Mouse (Mus musculus) CH12.LX (cell line): ENCODE measurements around the gene Camk2b. TPM values are rescaled to one million over a fixed set of nuclear protein-coding genes. Genes with fewer than 3 reads are reported as not detected.
"Not testable (repeated sequence)": the region's sequence is repeated elsewhere in the genome, so short reads cannot be mapped to it uniquely, and the experiment has no call there.

Experiments used
- DNase-seq: peaks from one replicate; pipeline ENCODE4 v3.0.0-alpha.2; 2013; ENCODE audit errors: extremely low read depth
- H3K27ac ChIP-seq: 2 replicates; pipeline ENCODE4 v1.5.1; 2012; ENCODE audit warnings: low read depth, mild to moderate bottlenecking, control low read depth, moderate library complexity; ENCODE audit not compliant: insufficient read depth
- H3K27me3 ChIP-seq: replicated peaks from 2 replicates; pipeline ENCODE3; 2012; ENCODE audit warnings: inconsistent platforms
- H3K36me3 ChIP-seq, 2 experiments: replicated peaks in 1 of 2; 2 replicates each; pipeline versions ENCODE3 to v1.6.1; 2012; ENCODE audit warnings: inconsistent platforms in 1 of 2, low read length in 1 of 2, mild to moderate bottlenecking in 1 of 2, mixed read lengths in 1 of 2, moderate library complexity in 1 of 2; ENCODE audit not compliant: control insufficient read depth in 1 of 2, insufficient read depth in 1 of 2
- H3K4me1 ChIP-seq, 2 experiments: 2 replicates each; pipeline ENCODE4 v1.6.1; 2012; ENCODE audit warnings: inconsistent platforms in 1 of 2, moderate library complexity in 1 of 2; ENCODE audit not compliant: insufficient read depth in 2 of 2, control insufficient read depth in 1 of 2
- H3K4me2 ChIP-seq: 2 replicates; pipeline ENCODE4 v1.6.1; 2012; ENCODE audit warnings: low read depth, mild to moderate bottlenecking, control low read depth; ENCODE audit not compliant: poor library complexity, insufficient read depth, severe bottlenecking
- H3K4me3 ChIP-seq, 3 experiments: fragments of 150-350 bp in 1 of 3; sonication (generic) in 1 of 3; replicated peaks in 1 of 3; 2 replicates each; pipeline versions ENCODE3 to v1.5.1; 2011 to 2012; ENCODE audit warnings: low read depth in 2 of 3, low read length in 2 of 3, mild to moderate bottlenecking in 2 of 3, moderate library complexity in 2 of 3, control low read depth in 1 of 3, improper control_type of control experiment in 1 of 3, inconsistent platforms in 1 of 3, mixed read lengths in 1 of 3; ENCODE audit not compliant: poor library complexity in 1 of 3
- H3K79me2 ChIP-seq: replicated peaks from 2 replicates; pipeline ENCODE4 v1.6.1; 2012; ENCODE audit warnings: mild to moderate bottlenecking, moderate library complexity; ENCODE audit not compliant: control insufficient read depth, poor library complexity, insufficient read depth, severe bottlenecking; ENCODE audit errors: extremely low read depth
- H3K9ac ChIP-seq: 2 replicates; pipeline ENCODE4 v1.6.1; 2012; ENCODE audit warnings: low read depth, mild to moderate bottlenecking, control low read depth, moderate library complexity; ENCODE audit not compliant: insufficient read depth
- H3K9me3 ChIP-seq: replicated peaks from 2 replicates; pipeline ENCODE3; 2012; ENCODE audit warnings: low read length, inconsistent platforms, mixed read lengths
- dilution Hi-C: fragments of 300-500 bp; cut with MboI; formaldehyde crosslinking; loops from 2 replicates; pipeline ENCODE4 v1.14.3; 2020; ENCODE audit warnings: low sequenced_read_pairs; ENCODE audit not compliant: extremely low pct_unique_long_range_greater_than_20kb, extremely low pct_ligation_motif_present
- in situ Hi-C: fragments of 300-500 bp; cut with MboI; formaldehyde crosslinking; loops from 3 replicates; pipeline ENCODE4 v1.14.3; 2019; ENCODE audit warnings: low sequenced_read_pairs, low pct_ligation_motif_present, low pct_unique_long_range_greater_than_20kb, mixed read lengths
- polyA plus RNA-seq: library from polyadenylated mRNA; unstranded; fragments of >175 nt; gene quantifications from 2 replicates; pipeline ENCODE4 v1.2.1, GENCODE M21; 2012; ENCODE audit warnings: low read depth; ENCODE audit not compliant: insufficient read length
- total RNA-seq, 2 experiments: library from RNA; depleted of rRNA; stranded (reverse); fragments of 300-350 nt in 1 of 2; fragments of >200 nt in 1 of 2; gene quantifications; 2 replicates each; pipeline ENCODE4 v1.2.3; 2012 to 2014

The Camk2b gene
- total and polyA plus RNA-seq, 3 experiments = 0.08 to 0.26 (median 0.11) TPM

- dilution Hi-C loops, H3K4me2 ChIP-seq, H3K27ac ChIP-seq, H3K79me2 ChIP-seq, H3K4me1 ChIP-seq, DNase-seq, in situ Hi-C loops, H3K9me3 ChIP-seq, H3K36me3 ChIP-seq, H3K4me3 ChIP-seq, H3K9ac ChIP-seq: not testable (repeated sequence)
- H3K27me3 ChIP-seq = peaks cover 17% of the 10 kb centered on the region
These were observed 55.2 kb downstream of the Camk2b start for GRCm38 (mm10) chr11:6010751-6011482.

- H3K36me3 ChIP-seq, H3K4me2 ChIP-seq, H3K4me1 ChIP-seq, H3K27ac ChIP-seq, DNase-seq, H3K9me3 ChIP-seq, in situ Hi-C loops, H3K27me3 ChIP-seq, H3K4me3 ChIP-seq, H3K9ac ChIP-seq, H3K79me2 ChIP-seq, dilution Hi-C loops: not testable (repeated sequence)
These were observed 58.4 kb downstream of the Camk2b start for GRCm38 (mm10) chr11:6007779-6008128.

- H3K4me2 ChIP-seq, DNase-seq, H3K4me3 ChIP-seq, H3K36me3 ChIP-seq, H3K27ac ChIP-seq, H3K9me3 ChIP-seq, H3K9ac ChIP-seq, H3K27me3 ChIP-seq, H3K79me2 ChIP-seq, in situ Hi-C loops, dilution Hi-C loops: not testable (repeated sequence)
- H3K4me1 ChIP-seq = peaks cover 2 to 11% of the 10 kb centered on the region in 2 experiments
These were observed 59.0 kb downstream of the Camk2b start for GRCm38 (mm10) chr11:6007010-6007778.

- H3K36me3 ChIP-seq, DNase-seq, H3K4me3 ChIP-seq, H3K9me3 ChIP-seq, in situ Hi-C loops, H3K9ac ChIP-seq, H3K27me3 ChIP-seq, dilution Hi-C loops, H3K79me2 ChIP-seq, H3K27ac ChIP-seq, H3K4me2 ChIP-seq: not testable (repeated sequence)
- peaks cover 5 to 19% of the 10 kb centered on the region in 2 experiments for H3K4me1 ChIP-seq
These were observed 59.7 kb downstream of the Camk2b start for GRCm38 (mm10) chr11:6006351-6007009.

GRCm38 (mm10) chr11:6005374-6006043, 60.7 kb downstream of the Camk2b start:
- H3K36me3 ChIP-seq, in situ Hi-C loops, H3K27ac ChIP-seq, H3K9ac ChIP-seq, H3K27me3 ChIP-seq, H3K9me3 ChIP-seq, H3K4me3 ChIP-seq, dilution Hi-C loops, H3K79me2 ChIP-seq, H3K4me2 ChIP-seq, DNase-seq: not testable (repeated sequence)
- H3K4me1 ChIP-seq = peaks cover 14 to 28% of the 10 kb centered on the region in 2 experiments
